Mouse (Mus musculus) stomach, postnatal 0 days (tissue): ENCODE data around the gene Adamts9.

Experiments used
- CTCF ChIP-seq: IDR thresholded peaks from 2 replicates; pipeline ENCODE4 v1.5.1; 2016; ENCODE audit warnings: antibody characterized with exemption, low read depth, mild to moderate bottlenecking, moderate library complexity
- EP300 ChIP-seq: optimal IDR thresholded peaks from 2 replicates; pipeline ENCODE3; 2016; ENCODE audit warnings: antibody characterized with exemption

DNA sequence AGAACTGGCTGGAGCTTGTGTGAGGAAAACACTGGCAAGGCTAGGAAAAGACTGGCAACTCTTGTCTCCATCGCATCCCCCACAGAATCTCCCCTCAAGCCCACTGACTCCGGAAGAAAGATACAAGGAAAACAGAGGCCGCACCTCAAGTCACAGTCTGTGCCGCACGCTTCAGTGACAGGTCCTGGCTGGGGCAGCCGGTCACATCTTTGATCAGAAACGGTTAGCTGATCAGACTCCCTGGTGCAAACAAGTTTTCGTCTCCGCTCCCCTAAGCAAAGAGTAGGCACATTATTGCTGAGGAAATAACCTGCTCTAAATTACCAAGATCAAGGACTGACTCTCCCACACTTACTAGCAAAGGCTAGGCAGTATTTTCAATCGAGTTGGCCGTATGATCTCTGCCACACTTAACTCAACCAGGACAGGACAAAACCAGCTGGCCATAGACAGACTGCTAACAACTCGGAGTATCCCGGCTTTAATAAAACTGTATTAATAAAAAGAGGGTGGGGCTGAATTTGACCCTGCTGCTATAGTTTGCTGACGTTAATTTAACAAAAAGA lies 63.5 kb downstream of the Adamts9 start:
- TF ChIP-seq CTCF: no peak
- TF ChIP-seq EP300: no peak
